Mouse (Mus musculus) MEL (cell line): ENCODE results near the gene Accsl.

Source experiments
- CHD1 ChIP-seq: IDR thresholded peaks from 2 replicates; pipeline ENCODE4 v1.6.1; 2012; ENCODE audit warnings: low read depth, mild to moderate bottlenecking, inconsistent platforms, low read length, improper control_type of control experiment
- CTCF ChIP-seq, 3 experiments: IDR thresholded peaks in 2 of 3; conservative IDR thresholded peaks in 1 of 3; 2 replicates each; pipeline ENCODE4 v1.5.1; 2011 to 2012; ENCODE audit warnings: low read length in 3 of 3, low read depth in 2 of 3, mild to moderate bottlenecking in 2 of 3, improper control_type of control experiment in 1 of 3, inconsistent platforms in 1 of 3, mixed read lengths in 1 of 3, moderate library complexity in 1 of 3; ENCODE audit not compliant: control insufficient read depth in 1 of 3, insufficient read depth in 1 of 3, poor library complexity in 1 of 3, severe bottlenecking in 1 of 3
- E2F4 ChIP-seq: IDR thresholded peaks from 2 replicates; pipeline ENCODE4 v1.6.1; 2011; ENCODE audit warnings: low read depth, low read length, improper control_type of control experiment, borderline replicate concordance
- EP300 ChIP-seq, 2 experiments: IDR thresholded peaks; 2 replicates each; pipeline ENCODE4 v1.6.1; 2011; ENCODE audit warnings: improper control_type of control experiment in 2 of 2, low read length in 2 of 2, low read depth in 1 of 2, mild to moderate bottlenecking in 1 of 2
- MAFK ChIP-seq: IDR thresholded peaks from 2 replicates; pipeline ENCODE4 v1.6.1; 2011; ENCODE audit warnings: low read depth, mild to moderate bottlenecking, low read length, improper control_type of control experiment, borderline replicate concordance
- MAX ChIP-seq: IDR thresholded peaks from 2 replicates; pipeline ENCODE4 v1.6.1; 2011; ENCODE audit warnings: low read length, improper control_type of control experiment
- NRF1 ChIP-seq: IDR thresholded peaks from 2 replicates; pipeline ENCODE4 v1.6.1; 2014; ENCODE audit warnings: low read depth, mild to moderate bottlenecking, inconsistent platforms, low read length, improper control_type of control experiment, moderate library complexity; ENCODE audit not compliant: poor library complexity, insufficient read depth, severe bottlenecking
- POLR2A ChIP-seq, 2 experiments: IDR thresholded peaks; 2 replicates each; pipeline ENCODE4 v1.6.1; 2011 to 2012; ENCODE audit warnings: low read length in 2 of 2, mild to moderate bottlenecking in 2 of 2, control low read depth in 1 of 2, improper control_type of control experiment in 1 of 2, low read depth in 1 of 2, moderate library complexity in 1 of 2; ENCODE audit not compliant: control insufficient read depth in 1 of 2, insufficient read depth in 1 of 2, poor library complexity in 1 of 2
- SMC3 ChIP-seq: IDR thresholded peaks from 2 replicates; pipeline ENCODE4 v1.6.1; 2011; ENCODE audit warnings: low read depth, low read length, improper control_type of control experiment

GRCm38 (mm10) chr2:93880981-93881380 lies 12.0 kb upstream of the Accsl start:
- TF ChIP-seq E2F4: no peak
- TF ChIP-seq EP300 (IDR thresholded peaks at IDR 0.05; ENCODE audit: low read depth in 1 of 2, low read length in 2 of 2): no peak
- TF ChIP-seq CTCF (IDR thresholded peaks at IDR 0.05 in 2 of 3, conservative IDR thresholded peaks at IDR 0.05 in 1 of 3; ENCODE audit: control insufficient read depth in 1 of 3, insufficient read depth in 1 of 3, low read depth in 2 of 3, low read length in 3 of 3, poor library complexity in 1 of 3, severe bottlenecking in 1 of 3): no peak
- no peak for TF ChIP-seq NRF1
- no peak for TF ChIP-seq MAX
- TF ChIP-seq SMC3: no peak
- no peak for TF ChIP-seq MAFK
- TF ChIP-seq CHD1: no peak
- no peak for TF ChIP-seq POLR2A (IDR thresholded peaks at IDR 0.05; ENCODE audit: control insufficient read depth in 1 of 2, insufficient read depth in 1 of 2, low read depth in 1 of 2, low read length in 2 of 2, poor library complexity in 1 of 2)
